Mouse (Mus musculus) ovary, postnatal 14 days (tissue): ENCODE results near the gene Ache.

Experiments used
- DNase-seq: peaks from one replicate; pipeline ENCODE4 v3.0.0; 2022; ENCODE audit warnings: low spot score

Gene Ache

DNA sequence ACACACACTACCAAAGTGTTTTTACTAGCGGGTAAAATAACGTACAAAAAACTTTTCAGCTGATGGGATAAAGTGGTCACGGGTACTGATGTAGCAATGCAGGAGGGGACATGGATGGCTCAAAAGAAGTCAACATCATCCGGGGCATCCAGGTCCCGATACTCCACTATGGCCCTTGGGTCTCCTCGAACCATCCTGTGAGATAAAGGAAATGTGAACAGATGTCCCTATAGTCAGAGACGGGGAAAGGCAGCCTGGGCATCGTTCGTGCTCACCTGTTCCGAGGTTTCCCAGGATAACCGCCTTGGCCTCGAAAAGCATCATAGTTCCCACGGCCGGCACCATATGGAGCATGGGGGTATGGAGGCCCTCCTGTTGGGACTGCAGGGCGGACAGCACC is 8.4 kb downstream of the Ache start:
- DNase-seq: no peak

DNA sequence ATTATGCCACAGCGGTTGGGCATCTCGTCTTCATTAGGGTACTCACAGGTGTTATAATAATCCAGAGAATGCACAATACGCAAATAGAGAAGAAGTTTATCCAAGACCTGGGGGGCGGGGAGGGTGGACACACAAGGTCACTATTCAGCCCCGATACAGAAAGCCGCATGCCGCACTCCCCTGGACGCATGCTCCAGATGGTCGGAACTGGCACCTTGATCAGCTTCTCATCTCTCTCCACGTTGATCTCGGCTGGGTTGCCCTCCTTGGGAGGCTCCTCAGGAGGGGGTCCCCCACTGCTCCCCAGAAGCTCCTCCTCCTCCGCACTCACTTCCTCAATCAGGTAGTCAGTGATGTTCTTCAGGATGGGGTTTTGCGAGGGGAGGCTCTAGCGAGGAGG is 9.8 kb downstream of the Ache start:
- DNase-seq: no peak

DNA sequence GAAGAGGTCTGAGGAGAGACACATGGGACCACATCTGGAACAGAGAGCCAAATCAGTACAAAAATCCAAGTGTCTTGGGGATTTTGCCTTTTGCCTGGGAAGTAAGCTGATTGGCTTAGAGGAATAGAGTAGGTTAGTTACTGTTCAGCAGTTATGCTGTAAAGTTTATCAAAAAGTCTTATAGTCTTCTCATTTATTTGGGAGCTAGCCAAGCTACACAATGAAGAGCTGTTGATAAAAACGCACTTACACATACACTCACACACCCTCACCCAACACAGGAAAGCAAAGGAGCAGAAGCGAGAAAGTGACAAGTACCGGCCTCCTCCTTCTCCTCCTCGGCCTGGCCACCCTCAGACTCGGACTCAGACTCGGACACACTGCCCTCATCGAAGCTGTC is 11.9 kb downstream of the Ache start:
- DNase-seq: no peak

DNA sequence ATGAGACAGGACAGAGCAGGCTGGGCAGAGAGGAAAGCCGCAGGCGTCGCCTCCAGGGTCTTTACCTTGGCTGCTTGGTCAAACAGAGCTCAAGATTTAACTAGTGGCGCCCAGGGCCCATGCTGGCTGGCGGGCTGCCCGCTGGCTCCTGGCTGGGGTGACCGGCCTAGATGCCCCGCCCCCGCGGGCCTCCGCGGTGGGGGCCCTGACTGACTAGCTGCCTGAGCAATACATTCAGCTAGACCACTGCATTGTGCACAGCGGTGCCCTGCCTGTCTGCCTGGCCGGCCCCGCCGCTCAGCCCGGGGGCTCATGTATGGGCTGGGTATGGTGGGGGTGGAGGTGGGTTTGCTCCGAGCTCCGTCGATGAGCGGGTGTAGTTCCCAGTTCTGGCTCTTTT is 13.9 kb downstream of the Ache start:
- no peak for DNase-seq

DNA sequence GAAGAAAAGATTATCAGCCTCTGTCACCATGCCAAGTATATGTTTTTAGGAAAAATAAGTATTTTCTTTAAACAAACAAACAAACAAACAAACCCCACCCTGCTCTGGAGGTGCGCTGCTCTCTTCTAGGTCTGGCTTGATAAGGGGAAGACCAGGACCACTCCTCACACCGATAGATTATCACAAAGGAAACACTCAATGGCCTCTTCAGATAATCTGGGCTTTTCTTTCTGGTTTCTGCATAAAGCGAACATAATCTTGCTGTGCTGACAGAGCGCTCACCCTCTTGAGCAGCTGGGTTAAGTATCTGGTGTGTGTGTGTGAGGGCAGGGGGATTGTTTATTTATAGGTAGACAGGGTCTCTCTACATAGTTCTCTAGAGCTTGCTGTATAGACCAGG is 16.3 kb downstream of the Ache start:
- no peak for DNase-seq

DNA sequence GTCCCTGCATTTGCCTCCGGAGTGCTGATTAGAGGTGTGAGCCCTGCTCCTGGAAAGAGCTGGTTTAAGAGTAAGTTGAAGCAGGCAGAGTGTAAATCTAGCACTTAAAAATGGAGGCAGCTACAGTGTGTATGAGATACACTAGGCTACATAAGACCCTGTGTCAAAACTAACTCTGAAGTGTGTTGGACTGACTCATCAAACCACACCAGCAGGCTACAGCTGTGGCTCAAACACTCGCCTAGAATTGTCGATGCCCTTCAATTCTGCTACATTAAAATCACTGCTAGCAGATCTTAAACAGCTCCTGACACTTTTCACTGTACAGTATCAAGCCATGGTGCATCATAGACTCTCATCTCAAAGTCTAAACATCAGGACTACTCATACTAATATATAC is 16.8 kb downstream of the Ache start:
- no peak for DNase-seq

DNA sequence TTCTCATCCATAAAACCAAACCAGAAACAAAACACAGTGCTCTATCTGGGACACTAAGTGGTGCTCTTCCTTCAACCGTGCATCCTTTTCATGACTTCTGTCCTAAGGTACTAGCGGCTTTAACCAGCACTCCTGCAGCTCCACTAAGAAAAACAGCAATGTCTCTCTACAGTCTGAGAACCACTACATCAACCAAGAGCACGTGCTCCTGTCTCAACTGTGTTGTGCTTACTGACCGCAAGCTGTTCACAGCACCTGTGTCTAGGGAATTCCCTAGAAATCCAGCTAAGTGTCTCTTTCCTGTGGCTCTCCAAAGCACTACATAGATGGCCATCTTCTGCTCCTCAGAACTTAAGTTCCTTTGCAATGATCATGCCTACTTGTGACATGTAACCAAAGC is 17.5 kb downstream of the Ache start:
- no peak for DNase-seq

DNA sequence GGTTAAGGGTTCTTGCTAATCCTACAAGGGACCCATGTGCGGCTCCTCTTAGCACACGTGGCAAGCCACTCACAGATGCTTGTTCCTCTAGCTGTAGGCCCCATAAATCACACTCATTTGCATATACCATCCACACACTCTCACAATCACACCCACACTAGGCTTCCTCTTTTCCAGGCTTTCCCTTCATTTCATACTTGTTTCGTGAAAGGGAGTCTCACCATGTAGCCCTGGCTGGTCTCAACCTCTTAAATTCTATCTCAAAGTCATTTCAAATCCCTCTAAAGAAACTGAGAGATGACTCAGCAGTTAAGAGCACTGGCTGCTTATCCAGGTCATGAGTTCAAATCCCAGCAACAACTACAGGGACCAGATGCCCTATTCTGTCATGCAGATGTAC is 18.5 kb downstream of the Ache start:
- no peak for DNase-seq

DNA sequence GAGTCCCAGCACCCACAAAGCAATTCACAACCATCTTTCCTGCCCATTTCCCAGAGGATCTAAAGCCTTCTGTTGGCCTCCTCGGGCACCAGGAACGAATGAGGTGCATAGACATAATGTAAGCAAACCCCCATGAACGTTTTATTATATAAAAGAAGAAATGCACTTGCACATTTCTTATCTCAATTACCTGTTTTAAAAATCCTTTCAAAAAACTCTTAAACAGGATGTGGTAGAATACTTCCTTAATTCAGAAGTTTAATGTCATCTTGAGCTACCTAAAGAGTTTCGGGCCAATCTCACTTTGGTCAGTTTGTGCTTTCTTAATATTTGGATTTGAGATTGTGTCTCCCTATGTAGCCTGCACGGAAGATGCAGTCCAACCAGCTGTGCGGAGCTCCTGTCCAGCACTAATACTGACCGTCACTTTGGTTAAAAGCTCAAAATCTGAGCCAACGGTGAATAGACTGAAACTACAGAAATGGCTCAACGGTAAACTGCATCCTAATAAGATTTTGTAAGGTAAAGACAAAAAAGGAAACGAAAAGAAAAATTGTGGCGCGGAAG is 19.2 kb downstream of the Ache start:
- DNase-seq: no peak

DNA sequence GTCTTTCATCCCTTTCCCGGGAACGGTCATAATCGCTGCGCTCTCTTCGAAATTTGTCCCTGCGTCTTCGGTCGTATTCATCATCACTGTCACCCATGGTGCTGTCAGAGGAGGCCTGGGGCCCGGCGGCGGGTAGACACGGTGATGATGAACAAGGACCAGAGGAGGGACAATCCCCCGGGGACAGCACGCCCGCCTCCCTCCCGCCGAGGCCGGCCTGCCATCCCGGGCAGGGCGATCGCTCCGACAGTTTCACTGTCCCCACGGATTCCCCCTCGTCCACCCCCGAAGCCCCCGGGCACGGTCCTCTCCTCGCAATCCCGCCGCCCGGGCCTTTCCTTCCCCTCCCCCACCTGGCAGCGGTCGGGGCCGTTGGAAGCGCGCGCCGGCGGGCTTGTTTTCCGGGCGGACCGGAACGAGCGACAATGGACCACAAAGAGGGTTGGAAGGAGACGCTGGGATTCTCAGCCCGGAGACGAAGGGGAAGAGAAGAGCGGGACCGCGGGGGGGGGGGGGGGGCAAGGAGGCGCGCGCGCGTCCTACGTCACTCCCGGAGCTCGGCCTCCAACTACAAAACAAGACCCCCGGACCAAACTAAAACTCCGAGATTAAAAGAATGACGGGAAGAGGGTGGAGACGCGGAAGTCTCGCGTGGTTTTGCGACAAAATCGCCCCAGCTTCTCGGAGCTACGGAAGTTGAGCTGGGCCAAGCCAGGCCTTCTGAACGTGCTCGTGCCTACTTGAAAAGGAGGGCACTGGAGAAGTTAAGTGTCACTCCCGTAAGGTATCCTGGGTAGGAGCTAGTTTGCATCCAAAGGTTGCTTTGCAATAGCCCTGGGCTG is 20.0 kb downstream of the Ache start, which contains the start of gene Srrt:
Srrt (minus strand) TSS at position 604 of the 842 bp plus-strand sequence.
- peak; percentile 83 for DNase-seq

DNA sequence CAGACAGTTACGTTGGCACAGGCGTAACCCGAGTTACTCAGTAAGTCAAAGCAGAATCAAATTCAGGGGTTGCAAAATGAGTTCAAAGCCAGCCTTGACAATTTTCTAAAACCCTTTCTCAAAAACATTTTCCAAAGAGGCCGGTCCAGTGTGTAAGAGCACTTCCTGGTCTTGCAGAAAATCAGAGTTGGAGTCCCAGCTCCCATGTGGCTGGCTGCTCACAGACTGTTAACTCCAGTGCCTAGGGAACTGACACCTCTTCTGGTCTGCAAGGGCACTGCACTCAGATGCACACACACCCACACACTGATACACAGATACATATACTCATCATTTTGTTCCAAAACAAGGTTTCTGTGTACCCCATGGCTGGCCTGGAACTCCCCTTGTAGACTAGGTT is 21.0 kb downstream of the Ache start:
- DNase-seq: no peak

DNA sequence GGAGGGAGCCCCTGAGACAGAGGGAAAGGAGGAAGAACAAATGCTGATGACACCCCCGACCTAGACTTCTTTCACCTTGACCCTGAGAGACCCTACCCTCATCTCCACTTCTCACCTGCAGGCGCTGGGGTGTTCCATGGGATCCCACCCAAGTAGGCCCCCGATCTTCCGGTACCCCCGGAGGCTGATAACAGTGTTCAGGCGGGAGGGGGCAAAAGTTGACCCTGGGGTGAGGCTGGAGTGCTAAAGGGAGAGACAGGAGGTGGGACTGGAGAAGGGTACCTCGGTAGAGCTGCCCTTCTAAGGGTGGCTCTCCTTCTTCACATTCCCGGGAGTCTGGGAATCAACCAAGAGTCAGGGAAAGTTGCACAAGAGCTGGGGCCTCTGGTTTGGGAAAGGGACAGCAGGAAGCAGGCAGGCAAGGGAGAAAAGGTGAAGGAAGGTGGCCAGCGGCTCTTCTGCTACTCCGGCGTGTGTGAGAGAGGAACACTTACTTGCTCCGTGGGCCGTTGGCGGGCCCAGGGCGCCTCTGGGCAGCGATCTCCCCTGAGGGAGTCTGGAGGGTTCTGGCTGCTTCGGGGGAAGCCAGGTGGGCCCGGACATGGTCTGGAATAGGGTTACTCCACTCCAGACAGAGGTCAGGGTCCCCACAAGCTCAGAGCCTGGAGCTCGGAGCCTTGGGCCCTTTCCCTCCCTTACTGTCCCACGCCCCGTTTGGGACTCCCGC is 26.3 kb downstream of the Ache start:
- no peak for DNase-seq

DNA sequence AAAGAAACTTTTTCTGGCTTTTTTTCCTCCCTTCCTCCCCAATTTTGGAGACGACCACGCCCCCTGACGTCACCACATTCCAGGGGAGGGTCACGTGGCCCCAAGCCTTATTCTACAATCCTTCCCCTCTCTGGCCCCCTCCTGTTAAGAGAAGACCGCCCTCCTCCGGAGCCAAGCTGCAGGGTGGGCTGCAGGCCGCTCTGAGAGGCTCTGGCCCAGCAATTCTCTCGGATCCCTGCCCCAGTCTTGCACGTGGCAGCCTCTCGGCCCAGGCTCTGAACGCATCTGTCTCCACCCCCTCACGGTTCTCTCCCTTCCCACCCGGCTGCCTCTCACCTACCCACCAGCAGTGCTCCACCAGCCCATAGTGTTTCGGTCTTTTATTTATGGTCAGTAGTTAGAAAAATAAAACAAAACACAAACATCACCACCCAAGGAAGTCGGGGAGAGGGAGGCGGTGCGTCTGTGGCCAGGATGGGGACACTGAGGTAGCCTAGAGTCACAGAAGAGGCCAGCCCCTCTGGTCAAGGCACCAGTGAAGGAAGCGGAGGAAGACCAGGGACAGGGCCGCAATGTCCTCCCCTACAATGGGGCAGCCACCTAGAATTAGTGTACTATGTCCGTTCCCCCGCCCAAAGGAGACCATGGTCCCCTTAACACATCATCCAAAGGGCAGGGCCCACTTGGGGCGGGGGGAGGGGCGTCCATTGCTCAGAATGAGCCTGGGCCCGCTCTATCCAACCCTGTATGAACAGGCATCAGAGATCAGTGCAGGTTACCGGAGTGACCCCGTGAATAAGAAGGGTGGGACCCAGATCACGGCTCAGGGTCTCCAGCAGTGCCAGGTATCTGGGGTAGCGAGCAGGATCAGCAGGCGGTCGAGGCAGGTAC is 27.1 kb downstream of the Ache start, which contains the start of gene Trip6:
Trip6 (minus strand) TSS at position 212 of the 891 bp plus-strand sequence.
- peak; percentile 93 for DNase-seq

DNA sequence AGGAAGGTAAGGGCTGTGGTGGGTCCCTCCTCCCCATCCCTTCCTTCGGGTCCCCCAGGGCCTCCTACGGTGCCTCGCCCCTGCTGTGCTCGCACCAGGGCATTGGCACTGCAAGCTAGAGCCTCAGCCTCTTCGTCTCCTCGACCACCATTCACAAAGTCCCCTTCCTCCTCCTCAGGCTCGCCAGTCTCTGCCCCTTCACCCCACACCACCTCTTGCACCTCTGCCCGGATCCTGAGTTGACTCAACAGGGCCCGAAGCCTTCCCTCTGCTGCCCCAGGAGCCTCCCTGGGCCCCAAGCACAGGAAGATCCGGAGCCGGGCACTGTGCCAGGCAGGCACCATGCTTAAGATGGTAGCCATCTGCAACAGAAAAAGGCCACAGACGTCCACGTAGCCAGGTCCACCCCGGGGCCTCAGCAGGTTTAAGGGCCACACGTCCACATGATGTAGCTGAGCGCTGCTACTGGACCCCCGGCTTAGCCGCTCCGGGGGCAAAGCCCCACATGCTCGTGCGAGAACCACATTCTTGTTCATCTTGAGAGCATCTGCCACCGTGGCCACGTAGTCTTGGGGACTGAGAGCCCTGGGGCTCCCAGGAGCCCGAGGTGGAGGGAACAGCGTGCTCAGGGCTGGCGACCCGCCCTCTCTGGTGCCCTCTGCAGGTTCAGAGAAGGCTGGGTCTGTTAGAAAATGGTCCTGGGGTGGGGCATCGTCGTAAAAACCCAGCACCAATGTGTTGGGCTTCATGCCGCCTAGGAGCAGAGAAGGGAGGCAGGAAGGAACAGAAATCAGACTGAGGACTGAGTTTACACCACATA is 28.0 kb downstream of the Ache start:
- no peak for DNase-seq

DNA sequence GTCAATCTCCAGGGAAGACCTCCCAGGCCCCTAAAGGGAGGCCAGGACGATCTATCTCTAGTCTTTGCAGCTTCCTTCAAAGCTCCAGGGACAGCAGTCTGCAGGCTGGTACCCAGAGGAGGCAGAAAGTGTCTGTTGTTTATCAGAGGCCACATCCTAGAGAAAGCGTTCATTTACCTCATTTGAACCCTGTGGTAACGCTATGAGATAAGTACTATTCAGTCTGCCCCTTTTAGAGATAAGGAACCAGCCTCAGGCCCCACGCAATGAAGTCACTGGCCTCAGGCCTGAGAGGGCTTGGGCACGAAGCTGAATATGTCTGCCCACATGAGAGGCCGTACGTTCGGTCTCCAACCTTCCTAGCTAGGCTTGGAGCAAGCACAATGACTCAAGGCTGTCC is 30.0 kb downstream of the Ache start:
- no peak for DNase-seq

DNA sequence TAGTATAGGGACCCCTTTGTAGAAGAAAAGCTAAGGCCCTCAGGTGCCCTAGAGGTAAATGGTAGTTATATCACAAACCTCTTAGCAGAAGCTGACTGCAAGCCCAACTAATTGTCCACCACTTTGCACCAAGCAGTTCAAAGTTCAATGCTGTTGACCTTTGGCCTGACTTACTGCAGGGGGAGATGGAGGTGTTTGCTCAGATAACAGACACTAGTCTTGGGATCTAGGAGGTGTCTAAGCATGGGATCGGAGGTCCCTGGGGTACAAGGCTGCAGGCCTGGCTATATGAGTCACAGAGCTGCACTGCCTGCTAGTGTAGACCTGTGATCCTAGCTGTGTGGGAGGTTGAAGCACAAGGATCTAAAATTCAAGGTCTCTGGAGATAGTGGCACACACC is 31.3 kb downstream of the Ache start:
- DNase-seq: no peak

DNA sequence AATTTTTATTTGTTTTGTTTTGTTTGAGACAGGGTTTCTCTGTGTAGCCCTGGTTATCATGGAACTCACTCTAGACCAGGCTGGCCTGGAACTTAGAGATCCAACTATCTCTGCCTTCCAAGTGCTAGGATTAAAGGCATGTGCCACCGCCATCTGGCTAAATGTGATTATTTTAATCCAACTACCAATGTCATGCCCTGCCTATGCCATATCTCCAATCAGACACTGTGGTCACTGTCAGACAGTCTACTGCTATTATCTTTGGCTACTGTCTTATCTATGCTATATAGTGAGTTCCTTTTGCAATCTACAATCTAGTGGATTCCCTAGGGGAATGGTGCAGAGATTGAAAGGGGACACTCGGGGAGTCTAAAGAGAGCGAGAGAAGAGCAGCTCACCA is 33.7 kb downstream of the Ache start:
- no peak for DNase-seq

DNA sequence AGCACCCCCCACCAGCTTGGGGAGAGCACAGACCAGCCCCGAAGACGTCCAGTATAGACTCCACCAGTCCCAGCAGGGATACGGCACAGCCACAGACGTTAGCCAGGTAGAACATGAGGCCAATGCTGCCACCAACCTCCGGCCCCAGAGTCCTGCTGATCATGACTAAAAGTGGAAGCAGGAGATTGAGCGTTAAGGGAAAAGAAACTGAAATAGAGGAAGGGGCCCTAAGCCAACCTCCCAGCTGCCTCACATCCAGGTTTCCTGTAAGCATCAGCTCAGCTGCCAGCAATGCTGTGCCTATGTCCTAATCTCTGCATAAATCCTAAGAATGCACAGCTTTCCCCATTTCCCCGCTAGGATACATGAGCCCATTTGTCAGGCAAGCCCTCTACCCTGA is 43.6 kb downstream of the Ache start:
- DNase-seq: no peak

DNA sequence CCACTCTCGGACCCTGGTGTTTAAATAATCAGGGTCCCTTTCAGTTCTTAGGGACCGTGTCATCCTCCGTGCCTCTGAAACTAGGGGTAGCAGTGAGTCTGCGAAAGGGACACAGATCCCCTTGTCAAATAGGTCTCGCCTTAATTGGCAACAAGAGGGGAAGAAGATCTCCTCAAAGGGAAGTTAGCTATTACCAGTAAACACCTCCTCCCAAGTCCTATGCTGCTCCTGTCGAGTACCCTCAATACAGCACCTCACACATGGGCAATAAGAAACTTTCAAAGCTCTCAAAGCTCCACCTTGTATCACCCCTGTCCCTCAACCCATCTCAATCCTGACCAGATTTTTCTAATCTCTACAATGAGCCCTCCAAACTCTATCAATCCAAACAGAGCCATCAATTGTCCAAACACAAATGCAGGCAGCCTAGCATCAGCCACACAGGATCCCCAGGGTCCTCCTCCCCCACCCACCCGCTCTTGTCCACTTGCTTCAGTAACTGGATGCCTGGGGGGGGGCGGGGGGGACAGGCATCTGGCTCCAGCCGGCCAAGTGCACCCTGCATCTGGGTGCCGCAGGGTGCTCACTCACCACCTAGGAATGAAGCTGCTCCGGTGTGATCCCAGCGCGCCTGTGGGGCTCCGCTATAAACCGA is 45.7 kb downstream of the Ache start:
- no peak for DNase-seq

DNA sequence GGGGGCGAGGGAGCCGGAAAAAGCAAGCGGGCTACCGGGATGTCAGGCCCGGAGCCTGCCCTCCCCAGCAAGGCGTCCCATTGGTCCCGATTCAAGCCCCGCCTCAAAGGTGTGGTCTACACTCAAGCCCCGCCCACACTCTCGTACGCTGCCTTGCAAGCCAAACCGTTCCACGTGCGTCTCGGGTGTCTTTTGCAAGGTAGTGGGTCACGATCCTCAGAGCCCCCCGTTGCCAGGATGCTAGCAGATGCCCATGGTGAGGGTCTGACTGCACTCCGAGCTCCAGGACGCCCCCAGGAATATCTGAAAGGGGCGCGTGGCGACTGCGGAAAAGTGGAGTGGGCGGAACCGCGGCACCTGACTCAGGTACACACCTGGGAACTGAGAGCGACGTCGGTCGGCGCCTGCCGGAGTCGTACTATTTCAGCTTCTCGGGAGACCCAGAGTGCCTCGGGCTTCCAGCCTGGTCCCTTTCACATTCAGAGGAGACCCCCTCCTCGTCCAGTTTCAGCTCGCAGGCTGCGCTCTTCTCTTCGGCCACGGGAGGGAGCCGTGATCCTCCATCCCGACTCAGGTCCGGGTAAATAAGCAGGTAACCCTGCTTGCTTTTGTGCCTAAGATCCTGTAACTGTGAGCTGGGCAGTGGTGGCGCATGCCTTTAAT is 46.3 kb downstream of the Ache start, which contains the start of gene Slc12a9:
Slc12a9 (minus strand) TSS at position 86 of the 663 bp plus-strand sequence.
- peak; percentile 96 for DNase-seq
